Mouse (Mus musculus): ENCODE results near the gene Larp1b.

- TF ChIP-seq POLR2A (IDR thresholded peaks at IDR 0.05; ENCODE audit: insufficient read depth, low read length) (no peak), CTCF (IDR thresholded peaks at IDR 0.05; ENCODE audit: low read depth, low read length) (no peak), EP300 (IDR thresholded peaks at IDR 0.05; ENCODE audit: insufficient read depth, low read depth, low read length) (no peak)
These were observed 59.7 kb downstream of the Larp1b start for GRCm38 (mm10) chr3:41009315-41009714.
